Mouse (Mus musculus): Measurements from ENCODE around the gene Gdf7.

DNA sequence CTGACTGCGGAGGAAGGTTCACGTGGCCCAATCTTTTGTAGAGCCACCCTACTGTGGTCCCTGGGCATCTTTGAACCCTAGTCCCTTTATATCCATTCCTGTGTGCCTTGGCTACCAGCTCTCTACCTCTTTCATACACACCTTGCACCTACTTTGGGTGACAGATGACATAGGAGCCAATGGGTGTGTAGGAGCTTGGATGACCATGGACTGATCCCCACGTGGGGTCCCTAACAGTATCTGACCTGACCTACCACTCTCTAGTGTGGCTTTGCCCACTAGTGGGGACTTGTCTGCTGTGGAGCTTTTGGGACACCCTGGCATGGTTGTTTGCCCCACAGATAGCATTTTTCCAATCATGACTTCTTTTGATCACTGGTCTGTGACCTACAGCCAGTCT lies 41.6 kb upstream of the Gdf7 start:
- TF ChIP-seq CTCF (conservative IDR thresholded peaks at IDR 0.05; ENCODE audit: insufficient read depth, insufficient read length, low read depth, low read length) (no peak), POLR2A (IDR thresholded peaks at IDR 0.05; ENCODE audit: low read depth, low read length) (no peak)

Data from kidney, adult 2 months (tissue).